Mouse (Mus musculus): ENCODE measurements around the gene Slc26a9.

Gene Slc26a9

GRCm38 (mm10) chr1:131726586-131726985, 17.2 kb upstream of the Slc26a9 start:
- no peak for TF ChIP-seq CTCF (conservative IDR thresholded peaks at IDR 0.05; ENCODE audit: low read length)
- TF ChIP-seq POU5F1 (IDR thresholded peaks at IDR 0.05; ENCODE audit: borderline replicate concordance, low read length) = no peak
- no peak for TF ChIP-seq NANOG (IDR thresholded peaks at IDR 0.05; ENCODE audit: borderline replicate concordance, low read length)
- Histone ChIP-seq H3K4me3 (replicated peaks; ENCODE audit: low read length) (no peak overlapping the region), H3K9me3 (ENCODE audit: low read length) (peaks cover 19% of the 10 kb centered on the region)

GRCm38 (mm10) chr1:131730639-131731437, 13.0 kb upstream of the Slc26a9 start:
- no peak overlapping the region for H3K4me3 ChIP-seq (replicated peaks; ENCODE audit: low read length)
- peaks cover 3% of the 10 kb centered on the region; the same call in 1 of the 2 replicates for H3K4me1 ChIP-seq (replicated peaks; ENCODE audit: low read depth, low read length)
- H3K27me3 ChIP-seq (ENCODE audit: insufficient read depth, low read length) = no peaks in the 10 kb centered on the region; the same call in 1 of the 2 replicates
- peaks cover 62% of the 10 kb centered on the region for H3K9me3 ChIP-seq (ENCODE audit: low read length)
- H3K36me3 ChIP-seq (ENCODE audit: insufficient read depth, low read length) = no peaks in the 10 kb centered on the region
- TF ChIP-seq CTCF (conservative IDR thresholded peaks at IDR 0.05; ENCODE audit: low read length) (no peak), POU5F1 (IDR thresholded peaks at IDR 0.05; ENCODE audit: borderline replicate concordance, low read length) (no peak), NANOG (IDR thresholded peaks at IDR 0.05; ENCODE audit: borderline replicate concordance, low read length) (no peak)

More at GRCm38 (mm10) chr1:131726586-131726985, 17.2 kb upstream of the Slc26a9 start:
- peaks cover 15% of the 10 kb centered on the region for H3K27me3 ChIP-seq (ENCODE audit: insufficient read depth, low read length)
- H3K4me1 ChIP-seq (replicated peaks; ENCODE audit: low read depth, low read length) = peaks cover 3% of the 10 kb centered on the region; the same call in 1 of the 2 replicates
- no peaks in the 10 kb centered on the region for H3K36me3 ChIP-seq (ENCODE audit: insufficient read depth, low read length)

- no peak for TF ChIP-seq CTCF (conservative IDR thresholded peaks at IDR 0.05; ENCODE audit: low read length)
- TF ChIP-seq POU5F1 (IDR thresholded peaks at IDR 0.05; ENCODE audit: borderline replicate concordance, low read length) = no peak
- TF ChIP-seq NANOG (IDR thresholded peaks at IDR 0.05; ENCODE audit: borderline replicate concordance, low read length) = no peak
- Histone ChIP-seq H3K4me1 (replicated peaks; ENCODE audit: low read depth, low read length) (no peaks in the 10 kb centered on the region), H3K9me3 (ENCODE audit: low read length) (peaks cover 75% of the 10 kb centered on the region), H3K36me3 (ENCODE audit: insufficient read depth, low read length) (no peaks in the 10 kb centered on the region), H3K4me3 (replicated peaks; ENCODE audit: low read length) (no peak overlapping the region), H3K27me3 (ENCODE audit: insufficient read depth, low read length) (0 out of 2 replicates have a peak, but pooled peaks cover under 1% of the 10 kb centered on the region)
These were observed 10.2 kb upstream of the Slc26a9 start for GRCm38 (mm10) chr1:131733474-131734180.

GRCm38 (mm10) chr1:131734657-131735273, 9.1 kb upstream of the Slc26a9 start:
- Histone ChIP-seq H3K4me1 (replicated peaks; ENCODE audit: low read depth, low read length) (no peaks in the 10 kb centered on the region), H3K4me3 (replicated peaks; ENCODE audit: low read length) (no peak overlapping the region), H3K9me3 (ENCODE audit: low read length) (peaks cover 69% of the 10 kb centered on the region), H3K36me3 (ENCODE audit: insufficient read depth, low read length) (no peaks in the 10 kb centered on the region), H3K27me3 (ENCODE audit: insufficient read depth, low read length) (0 out of 2 replicates have a peak, but pooled peaks cover 3% of the 10 kb centered on the region)
- TF ChIP-seq POU5F1 (IDR thresholded peaks at IDR 0.05; ENCODE audit: borderline replicate concordance, low read length) = no peak
- no peak for TF ChIP-seq CTCF (conservative IDR thresholded peaks at IDR 0.05; ENCODE audit: low read length)
- TF ChIP-seq NANOG (IDR thresholded peaks at IDR 0.05; ENCODE audit: borderline replicate concordance, low read length) = no peak

GRCm38 (mm10) chr1:131736494-131736893, 7.3 kb upstream of the Slc26a9 start:
- peaks cover 57% of the 10 kb centered on the region for H3K9me3 ChIP-seq (ENCODE audit: low read length)
- H3K27me3 ChIP-seq (ENCODE audit: insufficient read depth, low read length) = 0 out of 2 replicates have a peak, but pooled peaks cover 3% of the 10 kb centered on the region
- TF ChIP-seq NANOG (IDR thresholded peaks at IDR 0.05; ENCODE audit: borderline replicate concordance, low read length) (no peak), CTCF (conservative IDR thresholded peaks at IDR 0.05; ENCODE audit: low read length) (no peak), POU5F1 (IDR thresholded peaks at IDR 0.05; ENCODE audit: borderline replicate concordance, low read length) (no peak)
- H3K4me1 ChIP-seq (replicated peaks; ENCODE audit: low read depth, low read length) = no peaks in the 10 kb centered on the region
- H3K36me3 ChIP-seq (ENCODE audit: insufficient read depth, low read length) = no peaks in the 10 kb centered on the region
- H3K4me3 ChIP-seq (replicated peaks; ENCODE audit: low read length) = no peak overlapping the region

GRCm38 (mm10) chr1:131737269-131737668, 6.6 kb upstream of the Slc26a9 start:
- no peaks in the 10 kb centered on the region for H3K36me3 ChIP-seq (ENCODE audit: insufficient read depth, low read length)

GRCm38 (mm10) chr1:131738760-131739159, 5.1 kb upstream of the Slc26a9 start:
- Histone ChIP-seq H3K36me3 (ENCODE audit: insufficient read depth, low read length) (no peaks in the 10 kb centered on the region), H3K9me3 (ENCODE audit: low read length) (peaks cover 35% of the 10 kb centered on the region), H3K27me3 (ENCODE audit: insufficient read depth, low read length) (peaks cover 7% of the 10 kb centered on the region; the same call in 1 of the 2 replicates), H3K4me1 (replicated peaks; ENCODE audit: low read depth, low read length) (peaks cover 5% of the 10 kb centered on the region), H3K4me3 (replicated peaks; ENCODE audit: low read length) (no peak overlapping the region)
- TF ChIP-seq CTCF (conservative IDR thresholded peaks at IDR 0.05; ENCODE audit: low read length) = no peak
- TF ChIP-seq NANOG (IDR thresholded peaks at IDR 0.05; ENCODE audit: borderline replicate concordance, low read length) = no peak
- TF ChIP-seq POU5F1 (IDR thresholded peaks at IDR 0.05; ENCODE audit: borderline replicate concordance, low read length) = no peak

More at GRCm38 (mm10) chr1:131737269-131737668, 6.6 kb upstream of the Slc26a9 start:
- TF ChIP-seq CTCF (conservative IDR thresholded peaks at IDR 0.05; ENCODE audit: low read length) = no peak
- no peak for TF ChIP-seq POU5F1 (IDR thresholded peaks at IDR 0.05; ENCODE audit: borderline replicate concordance, low read length)
- no peak for TF ChIP-seq NANOG (IDR thresholded peaks at IDR 0.05; ENCODE audit: borderline replicate concordance, low read length)
- no peak overlapping the region for H3K4me3 ChIP-seq (replicated peaks; ENCODE audit: low read length)
- peaks cover 49% of the 10 kb centered on the region for H3K9me3 ChIP-seq (ENCODE audit: low read length)
- H3K27me3 ChIP-seq (ENCODE audit: insufficient read depth, low read length) = 0 out of 2 replicates have a peak, but pooled peaks cover 3% of the 10 kb centered on the region
- H3K4me1 ChIP-seq (replicated peaks; ENCODE audit: low read depth, low read length) = no peaks in the 10 kb centered on the region

Measured in E14TG2a.4 (cell line).